Mouse (Mus musculus) embryo, embryonic 10.5 days (tissue): ENCODE data around the gene Gm13694.

Experiments
- DNase-seq: peaks from one replicate; pipeline ENCODE4 v3.0.0-alpha.2; 2015; ENCODE audit warnings: low spot score

Gene Gm13694

DNA sequence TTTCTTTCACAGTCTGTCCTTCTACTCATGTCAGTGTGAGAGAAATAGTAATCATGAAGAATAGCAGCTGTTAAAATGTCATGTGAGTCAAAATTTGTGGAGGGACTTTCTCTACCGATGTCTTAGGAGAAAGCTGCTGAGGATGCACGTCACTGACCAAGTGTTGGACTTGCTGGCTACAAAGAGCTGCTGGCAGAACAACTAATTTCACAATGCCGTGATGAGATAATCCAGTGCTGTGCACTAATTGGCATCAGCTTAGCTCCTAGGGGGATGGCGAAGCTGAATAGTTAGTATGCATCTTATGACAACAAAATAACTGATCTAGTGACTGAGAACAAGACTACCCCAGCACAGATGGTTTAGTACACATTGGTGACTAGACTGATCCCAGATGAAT, 46.5 kb downstream of the Gm13694 start:
- no peak for DNase-seq
